Mouse (Mus musculus) thymus, adult 2 months (tissue): ENCODE measurements around the gene AL732309.1.

Source experiments
- CTCF ChIP-seq: fragments of 200-500 bp; IDR thresholded peaks from 2 replicates; pipeline ENCODE4 v1.5.1; 2012; ENCODE audit warnings: mild to moderate bottlenecking, control low read depth, low read length, moderate library complexity, borderline replicate concordance; ENCODE audit not compliant: control insufficient read depth, poor library complexity, insufficient read depth; ENCODE audit errors: extremely low read depth
- POLR2A ChIP-seq: fragments of 200-500 bp; IDR thresholded peaks from 2 replicates; pipeline ENCODE4 v1.6.1; 2012; ENCODE audit warnings: mild to moderate bottlenecking, low read length, control low read depth, moderate library complexity; ENCODE audit not compliant: control insufficient read depth, poor library complexity, insufficient read depth; ENCODE audit errors: extremely low read depth

DNA sequence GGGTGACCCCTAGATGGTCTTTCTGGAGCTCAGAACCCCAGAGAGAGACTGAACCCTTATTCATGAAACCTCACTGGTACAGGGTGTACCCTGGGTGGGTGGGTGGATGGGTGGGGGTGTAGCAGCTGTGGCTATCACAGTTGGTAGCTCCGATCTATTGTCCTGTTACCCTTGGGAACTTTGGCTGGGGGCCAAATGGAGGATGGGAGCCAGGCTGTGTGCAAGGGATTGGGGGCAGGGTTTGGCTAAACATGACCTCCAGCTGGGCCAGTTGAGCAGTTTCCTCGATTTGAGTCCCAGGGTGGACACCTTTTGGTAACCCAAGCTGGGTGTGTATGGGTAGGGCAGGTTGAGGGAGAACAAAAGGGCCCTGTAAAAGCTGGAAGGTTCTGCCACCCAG, 20.1 kb upstream of the AL732309.1 start:
- TF ChIP-seq POLR2A (no peak), CTCF (no peak)
